Mouse (Mus musculus) midbrain, embryonic 15.5 days (tissue): ENCODE results near the gene Pdlim7. TPM values are rescaled to one million over a fixed set of nuclear protein-coding genes. Genes with fewer than 3 reads are reported as not detected.
A peak's percentile ranks its signal among the peaks of the same experiment; 100 is the strongest.

Source experiments
- ATAC-seq: fragments of 200-750 bp; cut with Nextera tagmentation; replicated peaks from 2 replicates; pipeline ENCODE4 v1.8.0; 2017; ENCODE audit warnings: moderate TSS enrichment
- H3K27ac ChIP-seq: fragments of 300-500 bp; sonication (generic); 2 replicates; pipeline ENCODE4 v1.5.1; 2015; ENCODE audit warnings: mild to moderate bottlenecking, inconsistent platforms
- H3K27me3 ChIP-seq: fragments of 300-500 bp; sonication (generic); replicated peaks from 2 replicates; pipeline ENCODE4 v1.6.1; 2015; ENCODE audit warnings: inconsistent platforms
- H3K36me3 ChIP-seq: fragments of 300-500 bp; sonication (generic); replicated peaks from 2 replicates; pipeline ENCODE4 v1.6.1; 2015; ENCODE audit warnings: inconsistent platforms
- H3K4me1 ChIP-seq: fragments of 300-500 bp; sonication (generic); 2 replicates; pipeline ENCODE4 v1.6.1; 2015; ENCODE audit warnings: inconsistent platforms
- H3K4me2 ChIP-seq: fragments of 300-500 bp; sonication (generic); 2 replicates; pipeline ENCODE4 v1.6.1; 2015; ENCODE audit warnings: inconsistent platforms, mild to moderate bottlenecking, moderate library complexity
- H3K4me3 ChIP-seq: fragments of 300-500 bp; sonication (generic); 2 replicates; pipeline ENCODE4 v1.5.1; 2015; ENCODE audit warnings: mild to moderate bottlenecking, inconsistent platforms
- H3K9ac ChIP-seq: fragments of 300-500 bp; sonication (generic); 2 replicates; pipeline ENCODE4 v1.6.1; 2015; ENCODE audit warnings: mild to moderate bottlenecking, inconsistent platforms
- H3K9me3 ChIP-seq: fragments of 300-500 bp; sonication (generic); 2 replicates; pipeline ENCODE4 v1.6.1; 2016; ENCODE audit warnings: inconsistent platforms
- WGBS: fragments of 180-500 bp; shearing (Covaris S2); methylation state at CpG from one replicate; pipeline ENCODE4 v1.1.7; 2015; ENCODE audit warnings: mixed read lengths; 5-methylcytosine and 5-hydroxymethylcytosine counted together
- polyA plus RNA-seq: library from polyadenylated mRNA; unstranded; fragments of >200 nt; fragmentation: Nextera tagmentation; extraction: Ambion mirVana; gene quantifications from 2 replicates; pipeline ENCODE4 v1.2.1, GENCODE M21; 2015

The Pdlim7 gene
- polyA plus RNA-seq, 1 experiment from 2014 or later: 171 TPM

DNA sequence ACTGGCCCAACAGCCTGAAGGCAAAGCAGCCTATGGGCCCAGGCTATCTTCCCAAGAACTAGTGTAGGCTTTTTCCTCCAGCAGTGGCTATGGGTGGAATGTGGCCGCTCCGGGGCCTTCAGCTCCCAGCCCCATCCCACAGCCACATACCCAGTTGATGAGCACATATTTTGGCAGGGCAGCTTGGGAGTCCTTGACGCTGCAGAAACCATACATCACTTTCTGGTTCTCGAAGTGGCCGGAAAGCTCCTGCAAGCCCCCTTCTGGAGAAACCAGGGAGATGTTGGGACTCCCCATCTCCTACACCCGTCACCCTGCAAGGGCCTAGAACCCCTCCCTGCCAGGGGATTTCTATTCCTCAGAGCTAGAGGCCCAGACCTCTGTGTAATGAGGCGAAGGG is 30.9 kb downstream of the Pdlim7 start:
- H3K9ac ChIP-seq: 0 out of 2 replicates have a peak overlapping the region, but pooled peaks have one; percentile 100
- H3K27ac ChIP-seq: peak overlapping the region; percentile 99
- H3K4me3 ChIP-seq: peak overlapping the region; percentile 77; the same call in 1 of the 2 replicates
- H3K4me2 ChIP-seq: peak overlapping the region; percentile 94
- H3K9me3 ChIP-seq: no peaks in the 10 kb centered on the region
- ATAC-seq: no peak
- no peaks in the 10 kb centered on the region for H3K27me3 ChIP-seq
- peaks cover 35% of the 10 kb centered on the region for H3K36me3 ChIP-seq
- 73% methylated on average over 7 of the region's 7 CpGs for WGBS
- H3K4me1 ChIP-seq: peaks cover 46% of the 10 kb centered on the region

DNA sequence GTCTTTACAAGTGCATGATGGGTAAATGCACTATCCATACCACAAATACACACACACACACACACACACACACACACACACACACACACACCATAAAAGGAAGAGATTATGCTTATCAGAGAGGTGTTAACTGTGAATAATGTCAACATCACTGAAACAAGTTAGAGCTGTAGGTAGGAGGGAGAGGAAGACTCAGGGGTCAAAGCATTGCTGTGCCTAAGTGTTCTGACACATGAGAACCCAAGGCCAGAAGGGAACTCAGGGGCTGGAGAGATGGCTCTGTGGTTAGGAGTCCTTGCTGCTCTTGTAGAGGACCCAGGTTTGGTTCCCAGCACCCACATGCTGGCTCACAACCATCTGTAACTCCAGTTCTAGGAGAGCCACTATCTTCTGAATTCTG is 33.5 kb downstream of the Pdlim7 start:
- Histone ChIP-seq H3K4me2 (no peak overlapping the region), H3K27me3 (no peaks in the 10 kb centered on the region), H3K9me3 (no peaks in the 10 kb centered on the region), H3K36me3 (peaks cover 61% of the 10 kb centered on the region), H3K27ac (no peak overlapping the region), H3K9ac (no peak overlapping the region), H3K4me1 (peaks cover 36% of the 10 kb centered on the region), H3K4me3 (no peak overlapping the region)
- no peak for ATAC-seq

DNA sequence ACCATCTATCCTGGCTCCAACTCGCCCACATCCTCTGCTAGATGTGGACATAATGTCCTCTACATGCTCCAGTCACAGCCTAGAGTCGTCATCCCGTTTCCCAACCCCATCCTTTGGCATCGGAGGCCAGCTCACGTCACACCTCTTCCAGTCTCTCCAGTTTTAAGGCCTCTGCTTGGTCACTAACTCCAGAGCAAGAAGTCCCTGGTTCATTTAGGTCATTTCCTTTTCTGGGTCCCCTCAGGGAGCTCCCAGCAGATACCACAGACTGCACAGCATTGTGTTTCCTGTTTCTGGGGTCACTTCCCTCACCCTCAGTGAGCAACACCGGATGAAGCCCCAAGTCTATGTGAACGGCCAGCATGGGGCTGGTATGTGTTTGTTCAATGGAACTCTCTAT is 34.5 kb downstream of the Pdlim7 start:
- H3K36me3 ChIP-seq: peaks cover 65% of the 10 kb centered on the region
- no peak overlapping the region for H3K9ac ChIP-seq
- H3K27ac ChIP-seq: no peak overlapping the region; the same call in 1 of the 2 replicates
- no peak for ATAC-seq
- 85% methylated on average over 7 of the region's 7 CpGs for WGBS
- no peaks in the 10 kb centered on the region for H3K27me3 ChIP-seq
- H3K4me2 ChIP-seq: no peak overlapping the region
- H3K9me3 ChIP-seq: no peaks in the 10 kb centered on the region
- H3K4me1 ChIP-seq: peaks cover 36% of the 10 kb centered on the region
- no peak overlapping the region for H3K4me3 ChIP-seq

DNA sequence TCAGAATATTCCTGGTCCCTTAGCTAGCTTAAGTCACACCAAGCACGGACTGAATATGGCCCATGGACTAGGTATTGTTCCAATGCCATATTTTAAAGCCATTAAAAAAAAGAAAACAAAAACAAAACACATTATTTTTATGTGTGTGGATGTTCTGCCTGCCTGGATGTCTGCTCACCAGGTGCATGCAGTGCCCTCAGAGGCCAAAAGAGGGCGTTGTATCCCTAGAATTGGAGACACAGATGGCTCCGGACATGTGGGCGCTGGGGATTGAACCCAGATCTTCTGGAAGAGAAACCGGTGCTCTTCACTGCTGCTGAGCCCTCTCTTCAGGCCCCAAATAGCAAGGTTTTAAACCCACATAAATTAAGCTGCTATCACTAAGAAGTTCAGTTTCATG is 35.4 kb downstream of the Pdlim7 start:
- H3K9me3 ChIP-seq: no peaks in the 10 kb centered on the region
- no peak for ATAC-seq
- no peak overlapping the region for H3K4me3 ChIP-seq
- peaks cover 36% of the 10 kb centered on the region for H3K4me1 ChIP-seq
- 54% methylated on average over 5 of the region's 5 CpGs for WGBS
- no peak overlapping the region for H3K4me2 ChIP-seq
- no peak overlapping the region for H3K27ac ChIP-seq
- no peak overlapping the region for H3K9ac ChIP-seq
- H3K27me3 ChIP-seq: no peaks in the 10 kb centered on the region
- peaks cover 65% of the 10 kb centered on the region for H3K36me3 ChIP-seq

DNA sequence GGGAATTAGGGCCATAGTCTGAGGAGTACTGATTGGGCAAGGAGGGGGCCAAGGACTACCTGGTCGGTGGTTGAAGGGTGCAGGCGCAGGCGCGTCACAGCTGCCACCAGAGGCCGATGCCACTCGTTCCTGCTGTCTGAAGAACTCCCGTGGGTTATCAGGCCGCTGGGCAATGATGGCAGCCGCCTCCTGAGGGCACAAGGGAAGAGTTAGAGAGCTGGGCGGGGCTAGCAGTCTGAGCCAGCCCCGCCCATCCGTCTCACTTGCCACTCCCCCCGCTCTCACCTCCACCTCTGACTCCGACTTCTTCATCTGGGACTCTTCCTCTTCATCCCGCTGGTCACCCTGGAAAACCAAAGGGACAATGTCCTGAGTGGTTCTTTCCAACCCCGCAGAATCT is 36.0 kb downstream of the Pdlim7 start:
- Histone ChIP-seq H3K9ac (no peak overlapping the region), H3K4me1 (peaks cover 36% of the 10 kb centered on the region), H3K27me3 (no peaks in the 10 kb centered on the region), H3K4me3 (no peak overlapping the region), H3K4me2 (no peak overlapping the region), H3K27ac (0 out of 2 replicates have a peak overlapping the region, but pooled peaks have one; percentile 14), H3K9me3 (no peaks in the 10 kb centered on the region), H3K36me3 (peaks cover 65% of the 10 kb centered on the region)
- WGBS: 72% methylated on average over 16 of the region's 16 CpGs
- no peak for ATAC-seq

DNA sequence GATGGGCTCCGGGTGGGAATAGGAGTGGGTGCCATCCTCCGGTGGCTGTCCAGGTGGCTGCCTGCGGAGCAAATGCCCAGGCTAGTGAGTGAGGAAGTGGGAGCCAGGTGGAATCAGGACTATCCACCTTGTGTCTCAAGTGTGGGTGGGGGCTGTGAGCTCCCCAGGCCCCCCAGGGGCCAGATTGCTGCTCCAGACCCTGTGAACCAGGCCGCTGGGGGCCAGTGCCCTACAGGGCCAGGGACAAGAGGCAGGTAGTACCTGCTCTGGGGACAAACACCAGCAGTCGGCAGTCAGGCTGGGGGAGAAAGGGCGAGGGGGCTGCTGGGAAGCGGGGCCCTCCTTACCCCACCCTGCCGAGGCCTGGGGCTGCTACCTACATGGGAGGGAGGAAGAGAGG is 37.2 kb downstream of the Pdlim7 start:
- Histone ChIP-seq H3K9ac (0 out of 2 replicates have a peak overlapping the region, but pooled peaks have one; percentile 14), H3K4me3 (no peak overlapping the region), H3K27ac (peak overlapping the region; percentile 23; the same call in 1 of the 2 replicates), H3K36me3 (peaks cover 54% of the 10 kb centered on the region), H3K4me1 (peaks cover 42% of the 10 kb centered on the region), H3K9me3 (no peaks in the 10 kb centered on the region), H3K4me2 (no peak overlapping the region), H3K27me3 (no peaks in the 10 kb centered on the region)
- 92% methylated on average over 8 of the region's 8 CpGs for WGBS
- ATAC-seq: no peak

DNA sequence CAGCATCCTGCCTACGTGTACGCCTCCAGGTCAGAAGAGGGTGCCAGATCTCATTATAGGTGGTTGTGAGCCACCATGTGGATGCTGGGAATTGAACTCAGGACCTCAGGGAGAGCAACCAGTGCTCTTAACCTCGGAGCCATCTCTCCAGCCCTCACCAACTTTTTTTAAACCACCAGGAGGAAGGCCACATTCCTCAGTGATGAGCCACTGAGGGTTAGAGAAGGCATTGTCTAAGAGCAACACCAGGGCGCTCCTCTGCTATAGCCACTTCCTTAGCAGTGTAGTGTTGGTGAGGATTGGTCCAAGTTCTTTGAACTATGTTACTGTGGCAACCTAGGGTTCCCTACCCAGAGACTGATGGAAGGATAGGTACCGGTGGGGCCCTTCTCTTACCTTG is 37.7 kb downstream of the Pdlim7 start:
- H3K9me3 ChIP-seq: no peaks in the 10 kb centered on the region
- 84% methylated on average over 5 of the region's 5 CpGs for WGBS
- H3K36me3 ChIP-seq: peaks cover 49% of the 10 kb centered on the region
- H3K27me3 ChIP-seq: no peaks in the 10 kb centered on the region
- peak overlapping the region; percentile 23 for H3K27ac ChIP-seq
- peaks cover 47% of the 10 kb centered on the region for H3K4me1 ChIP-seq
- H3K4me2 ChIP-seq: no peak overlapping the region
- ATAC-seq: no peak
- H3K9ac ChIP-seq: no peak overlapping the region
- H3K4me3 ChIP-seq: no peak overlapping the region

DNA sequence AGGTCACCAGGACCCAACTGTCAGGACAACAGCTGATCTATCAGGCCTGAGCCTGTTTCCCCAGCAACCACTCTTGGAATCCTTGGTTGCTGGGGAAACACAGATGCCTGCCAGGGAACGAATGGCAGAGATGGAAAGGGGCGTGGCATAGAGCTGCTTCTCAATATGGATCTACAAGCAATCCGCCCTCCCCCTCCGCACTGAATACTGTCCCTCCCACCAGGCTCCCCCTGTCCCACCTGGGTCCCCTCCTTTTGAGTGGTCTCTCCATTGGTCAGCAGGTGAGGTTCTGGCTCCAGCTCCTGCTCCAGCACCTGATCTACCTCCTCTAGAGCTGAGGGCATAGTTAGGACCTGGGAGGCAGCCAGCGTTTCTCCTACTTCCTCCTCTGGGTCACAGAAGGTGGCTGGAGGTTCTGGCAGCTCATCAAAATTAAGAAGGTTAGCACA is 38.8 kb downstream of the Pdlim7 start:
- H3K4me1 ChIP-seq: peaks cover 58% of the 10 kb centered on the region
- ATAC-seq: 0 out of 2 replicates have a peak, but pooled peaks have one; percentile 3
- H3K27ac ChIP-seq: peak overlapping the region; percentile 89
- 0 out of 2 replicates have a peak overlapping the region, but pooled peaks have one; percentile 5 for H3K4me2 ChIP-seq
- no peak overlapping the region for H3K4me3 ChIP-seq
- H3K9ac ChIP-seq: no peak overlapping the region
- 7% methylated on average over 5 of the region's 5 CpGs for WGBS
- no peaks in the 10 kb centered on the region for H3K9me3 ChIP-seq
- H3K36me3 ChIP-seq: peaks cover 40% of the 10 kb centered on the region
- H3K27me3 ChIP-seq: no peaks in the 10 kb centered on the region

DNA sequence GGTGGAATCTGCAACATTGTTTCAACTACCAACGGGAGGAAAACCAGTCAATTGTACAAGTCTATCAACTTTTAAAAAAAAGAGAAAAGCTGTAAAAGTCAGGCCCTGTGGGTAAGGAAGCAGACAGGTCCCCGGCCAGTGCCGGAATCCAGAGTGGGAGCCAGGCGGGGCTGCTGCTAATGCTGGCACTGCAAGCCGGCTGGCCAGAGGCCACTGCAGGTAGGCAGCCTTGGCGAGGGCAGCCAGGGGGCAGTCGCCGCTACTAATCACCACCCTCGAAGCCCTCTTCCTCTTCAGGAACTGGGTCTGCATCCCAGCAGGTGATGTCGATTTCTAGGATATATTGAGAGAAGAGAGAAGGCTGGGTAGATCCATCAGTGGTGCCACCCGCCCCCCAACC is 39.5 kb downstream of the Pdlim7 start:
- Histone ChIP-seq H3K9me3 (no peaks in the 10 kb centered on the region), H3K4me3 (no peak overlapping the region), H3K27me3 (no peaks in the 10 kb centered on the region), H3K4me1 (peaks cover 65% of the 10 kb centered on the region), H3K27ac (peak overlapping the region; percentile 89), H3K9ac (0 out of 2 replicates have a peak overlapping the region, but pooled peaks have one; percentile 11), H3K4me2 (0 out of 2 replicates have a peak overlapping the region, but pooled peaks have one; percentile 3), H3K36me3 (peaks cover 33% of the 10 kb centered on the region)
- no peak for ATAC-seq
- 51% methylated on average over 11 of the region's 11 CpGs for WGBS

DNA sequence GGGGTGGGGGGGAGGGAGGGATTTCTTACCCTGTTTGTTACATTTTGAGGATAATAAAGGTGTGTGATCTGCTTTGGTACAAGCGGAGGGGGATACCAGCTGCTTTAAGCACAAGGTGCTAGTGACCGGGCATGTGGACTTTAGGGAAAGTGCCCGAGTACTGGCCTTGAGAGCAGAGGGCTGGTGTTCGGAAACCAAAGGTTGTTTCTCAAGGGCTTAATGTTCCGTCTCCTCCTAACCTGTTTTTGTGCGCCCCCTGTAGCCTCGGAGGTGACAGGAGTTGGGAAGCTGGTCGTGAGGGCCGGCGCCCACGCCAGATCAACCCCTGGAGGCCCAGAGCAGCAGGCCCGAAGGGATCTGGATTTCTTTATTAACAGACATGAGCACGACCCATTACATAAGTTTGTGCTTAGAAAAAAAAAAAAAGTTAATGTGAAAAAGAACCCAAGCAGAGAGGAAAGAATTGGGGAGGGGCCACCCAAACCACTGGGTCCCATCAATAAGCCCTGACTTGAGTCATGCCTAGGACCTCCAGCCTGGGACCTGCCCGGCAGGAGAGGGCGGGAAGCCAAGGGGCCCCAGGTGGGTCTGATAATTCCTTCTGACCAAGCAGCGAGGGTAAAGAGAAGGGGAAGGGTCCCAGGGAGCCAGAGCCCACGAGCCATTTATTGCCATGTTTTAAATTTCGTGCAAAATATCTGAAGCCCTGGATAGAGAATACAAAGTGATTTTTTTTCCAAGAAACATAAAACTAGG is 40.2 kb downstream of the Pdlim7 start:
- Histone ChIP-seq H3K27me3 (no peaks in the 10 kb centered on the region), H3K9ac (peak overlapping the region; percentile 68; the same call in 1 of the 2 replicates), H3K36me3 (peaks cover 30% of the 10 kb centered on the region), H3K9me3 (no peaks in the 10 kb centered on the region), H3K27ac (peak overlapping the region; percentile 89), H3K4me2 (peak overlapping the region; percentile 97), H3K4me1 (peaks cover 72% of the 10 kb centered on the region), H3K4me3 (peak overlapping the region; percentile 44)
- 17% methylated on average over 18 of the region's 18 CpGs for WGBS
- ATAC-seq: no peak

DNA sequence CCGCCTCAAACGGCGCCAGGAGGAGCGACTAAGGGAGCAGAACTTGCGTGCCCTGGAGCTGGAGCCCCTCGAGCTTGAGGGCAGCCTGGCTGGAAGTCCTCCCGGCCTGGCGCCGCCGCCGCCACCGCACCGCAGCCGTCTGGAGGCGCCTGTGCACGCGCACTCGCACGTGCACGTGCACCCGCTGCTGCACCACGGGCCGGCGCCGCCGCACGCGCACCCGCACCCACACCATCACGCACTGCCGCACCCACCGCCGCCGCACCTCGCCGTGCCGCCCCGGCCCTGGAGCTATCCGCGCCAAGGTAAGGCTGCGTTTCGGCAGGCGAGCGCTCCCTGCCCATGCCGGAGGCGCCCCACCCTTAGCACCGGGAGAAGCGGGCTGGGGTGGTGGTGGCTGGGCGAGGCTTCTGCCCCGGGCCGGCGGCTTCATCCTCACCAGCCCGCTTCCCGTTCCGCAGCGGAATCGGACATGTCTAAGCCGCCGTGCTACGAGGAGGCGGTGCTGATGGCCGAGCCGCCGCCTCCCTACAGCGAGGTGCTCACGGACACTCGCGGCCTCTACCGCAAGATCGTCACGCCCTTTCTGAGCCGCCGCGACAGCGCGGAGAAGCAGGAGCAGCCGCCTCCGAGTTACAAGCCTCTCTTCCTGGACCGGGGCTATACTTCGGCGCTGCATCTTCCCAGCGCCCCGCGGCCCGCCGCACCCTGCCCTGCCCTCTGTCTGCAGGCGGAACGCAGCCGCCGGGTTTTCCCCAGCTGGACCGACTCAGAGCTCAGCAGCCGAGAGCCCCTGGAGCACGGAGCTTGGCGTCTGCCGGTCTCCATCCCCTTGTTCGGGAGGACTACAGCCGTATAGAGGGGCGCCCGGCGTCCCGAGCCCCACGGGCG is 41.1 kb downstream of the Pdlim7 start:
- peak; percentile 57 for ATAC-seq
- Histone ChIP-seq H3K27me3 (no peaks in the 10 kb centered on the region), H3K4me3 (peak overlapping the region; percentile 44), H3K4me2 (peak overlapping the region; percentile 97), H3K27ac (peak overlapping the region; percentile 89), H3K36me3 (peaks cover 28% of the 10 kb centered on the region), H3K9ac (peak overlapping the region; percentile 68), H3K9me3 (no peaks in the 10 kb centered on the region), H3K4me1 (peaks cover 81% of the 10 kb centered on the region)
- under 1% methylated on average over 100 of the region's 103 CpGs for WGBS

DNA sequence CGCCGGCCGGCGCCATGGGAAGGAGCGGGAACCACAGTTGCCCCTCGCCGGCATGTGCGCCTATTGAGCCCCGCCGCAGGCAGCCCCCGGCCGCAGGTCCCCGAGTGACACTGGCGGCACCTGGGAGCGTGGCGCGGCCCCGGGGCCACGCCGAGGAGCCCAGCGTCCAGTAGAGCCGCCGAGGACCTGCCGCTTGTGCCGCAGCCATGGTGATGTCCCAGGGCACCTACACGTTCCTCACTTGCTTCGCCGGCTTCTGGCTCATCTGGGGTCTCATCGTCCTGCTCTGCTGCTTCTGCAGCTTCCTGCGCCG is 41.7 kb downstream of the Pdlim7 start:
- 0% methylated on average over 31 of the region's 31 CpGs for WGBS
- Histone ChIP-seq H3K9me3 (no peaks in the 10 kb centered on the region), H3K4me3 (peak overlapping the region; percentile 44), H3K27me3 (no peaks in the 10 kb centered on the region), H3K4me1 (peaks cover 87% of the 10 kb centered on the region), H3K36me3 (peaks cover 22% of the 10 kb centered on the region), H3K27ac (peak overlapping the region; percentile 89), H3K9ac (peak overlapping the region; percentile 68), H3K4me2 (peak overlapping the region; percentile 97)
- peak; percentile 34 for ATAC-seq
